Mouse (Mus musculus): ENCODE results near the gene Pcsk2. TPM values are rescaled to one million over a fixed set of nuclear protein-coding genes. Genes with fewer than 3 reads are reported as not detected.
A peak's percentile ranks its signal among the peaks of the same experiment; 100 is the strongest.

Gene Pcsk2
- polyA plus RNA-seq, 1 experiment from 2014 or later, result 30.6 TPM

DNA sequence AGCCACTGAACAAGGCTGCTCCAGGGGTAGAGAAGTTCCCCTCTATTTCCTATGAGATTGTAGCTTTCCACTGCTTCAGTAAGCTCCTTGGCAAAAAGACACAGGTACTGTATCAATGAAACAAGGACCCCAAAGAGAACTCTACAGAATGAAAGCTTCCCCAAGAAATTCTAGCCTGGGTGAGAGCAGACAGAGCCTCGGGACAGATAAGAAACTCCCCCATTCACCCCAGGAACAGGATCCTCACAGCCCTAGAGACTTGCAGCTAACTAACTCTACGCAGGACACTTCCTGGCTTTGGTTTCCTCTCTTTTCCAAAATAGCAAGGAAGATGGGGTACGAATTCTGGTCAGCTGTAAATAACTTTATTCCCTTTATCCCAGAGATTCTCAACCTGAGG, 301.3 kb downstream of the Pcsk2 start:
- Histone ChIP-seq H3K9ac (no peak overlapping the region), H3K36me3 (replicated peaks) (no peaks in the 10 kb centered on the region), H3K4me1 (0 out of 2 replicates have a peak, but pooled peaks cover 3% of the 10 kb centered on the region), H3K4me2 (no peak overlapping the region), H3K27ac (no peak overlapping the region), H3K9me3 (no peaks in the 10 kb centered on the region), H3K27me3 (replicated peaks) (no peaks in the 10 kb centered on the region), H3K4me3 (no peak overlapping the region)
- ATAC-seq (replicated peaks), result no peak
- 80% methylated on average over 3 of the region's 3 CpGs for WGBS

DNA sequence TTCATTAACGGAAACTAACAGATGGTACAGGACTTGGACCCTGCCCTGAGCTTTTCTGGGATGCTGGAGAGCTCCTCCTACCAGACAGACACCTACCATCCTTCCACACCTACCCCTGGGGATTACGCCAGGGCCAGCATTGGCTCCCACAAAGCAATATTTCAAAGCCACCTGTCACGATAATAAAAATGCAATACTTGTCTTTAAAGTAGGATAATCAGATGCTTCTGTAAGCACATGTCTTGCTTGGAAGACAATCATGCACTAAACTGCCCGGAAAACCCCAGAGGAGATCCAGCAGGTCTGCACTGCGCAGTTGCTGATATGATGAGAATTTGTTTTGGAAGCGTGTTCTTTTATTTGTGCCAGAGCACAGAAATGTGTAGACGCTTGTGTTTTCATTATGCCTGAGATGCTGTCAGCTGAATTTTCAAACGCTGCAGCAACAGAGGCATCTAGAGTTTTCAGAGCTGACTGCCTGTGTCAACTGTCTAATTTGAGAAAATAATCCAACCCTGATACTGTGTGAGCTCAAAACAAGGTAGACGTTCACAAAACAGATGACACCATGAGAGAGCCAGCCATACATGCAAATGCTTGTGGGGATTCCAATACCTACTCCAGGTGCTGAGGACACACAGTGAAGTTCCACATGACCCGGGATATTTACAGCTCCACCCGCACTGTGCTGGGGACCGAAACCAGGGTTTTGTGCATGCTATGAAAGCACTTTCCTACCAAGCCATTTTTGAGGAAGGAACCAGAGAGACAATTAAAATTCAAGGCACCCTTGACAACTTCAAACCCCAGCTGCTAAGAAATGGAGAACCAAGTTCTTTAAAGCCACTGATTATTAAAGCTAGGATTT, 305.6 kb downstream of the Pcsk2 start:
- Histone ChIP-seq H3K27ac (peak overlapping the region; percentile 15; the same call in 1 of the 2 replicates), H3K9ac (no peak overlapping the region), H3K9me3 (no peaks in the 10 kb centered on the region), H3K4me2 (no peak overlapping the region), H3K4me3 (no peak overlapping the region), H3K27me3 (replicated peaks) (no peaks in the 10 kb centered on the region), H3K36me3 (replicated peaks) (no peaks in the 10 kb centered on the region), H3K4me1 (0 out of 2 replicates have a peak, but pooled peaks cover 4% of the 10 kb centered on the region)
- 65% methylated on average over 12 of the region's 12 CpGs for WGBS
- peak; percentile 68; the same call in 1 of the 2 replicates for ATAC-seq (replicated peaks)

DNA sequence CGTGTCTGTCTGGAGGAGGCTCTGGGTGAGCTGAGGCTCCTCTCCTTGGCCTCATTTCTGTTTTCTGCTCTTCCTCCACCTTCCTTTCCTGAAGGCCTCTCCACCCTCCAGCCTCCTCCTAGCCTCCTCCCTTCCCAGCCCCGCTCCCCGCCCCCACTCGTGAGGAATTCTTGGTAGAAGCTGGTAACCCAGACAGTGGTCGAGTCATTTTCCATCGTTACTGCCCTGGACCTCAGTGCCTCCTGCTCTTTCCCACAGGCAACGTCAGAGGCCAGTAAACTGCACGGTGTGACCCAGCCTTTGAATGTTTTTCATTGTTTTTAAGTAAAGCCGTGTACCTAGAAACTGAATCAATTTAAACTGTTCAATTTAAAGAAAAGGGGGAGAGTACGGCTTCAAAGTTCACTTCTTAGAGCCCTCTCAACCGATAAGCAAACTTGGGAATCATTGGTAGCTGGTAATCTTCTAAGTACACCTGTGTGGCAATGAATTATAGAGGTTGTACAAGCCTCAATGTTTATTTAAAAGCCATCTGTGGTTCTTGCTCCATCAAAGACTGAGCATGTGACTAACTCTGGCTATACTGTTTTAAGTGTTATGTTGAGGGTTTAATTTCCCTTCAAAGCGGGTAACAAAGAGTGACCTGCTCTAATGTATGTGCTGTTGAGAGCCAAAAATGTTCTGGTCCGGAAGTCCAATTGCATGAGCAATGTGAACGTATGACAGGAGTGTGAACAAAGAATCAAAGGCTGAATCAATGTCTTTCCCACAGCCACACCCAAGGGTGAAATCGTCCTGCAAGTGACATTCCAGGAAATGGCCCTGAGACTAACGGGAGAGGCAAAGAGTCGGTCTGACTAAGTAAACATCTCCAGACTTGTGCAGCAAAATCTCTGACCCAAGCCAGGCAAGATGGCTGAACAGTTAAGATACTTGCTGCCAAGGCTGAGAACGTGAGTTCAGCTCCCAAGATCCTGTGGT, 306.6 kb downstream of the Pcsk2 start:
- 66% methylated on average over 18 of the region's 18 CpGs for WGBS
- H3K4me2 ChIP-seq, result no peak overlapping the region

DNA sequence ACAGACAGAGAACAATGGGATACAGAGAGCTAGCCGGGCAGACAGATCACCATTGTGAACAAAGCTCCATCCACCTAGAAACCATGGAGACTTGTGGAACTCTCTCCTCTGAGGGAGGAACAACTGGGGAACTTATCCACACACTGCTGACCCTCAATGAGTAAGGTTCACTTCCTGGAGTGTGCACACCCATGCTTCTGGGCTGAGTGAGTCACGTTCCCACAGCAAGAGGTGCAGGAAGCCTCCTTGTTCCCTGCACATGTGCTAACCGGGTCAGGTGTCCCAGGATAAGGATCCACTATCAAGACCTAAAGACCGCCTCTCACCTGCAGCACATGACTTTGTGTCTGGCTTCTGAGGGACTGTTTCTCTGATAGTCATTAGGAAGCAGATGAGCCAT, 307.5 kb downstream of the Pcsk2 start:
- H3K4me2 ChIP-seq, result no peak overlapping the region
- no peak overlapping the region for H3K9ac ChIP-seq
- no peak for ATAC-seq (replicated peaks)
- H3K27me3 ChIP-seq (replicated peaks), result no peaks in the 10 kb centered on the region
- no peak overlapping the region for H3K4me3 ChIP-seq
- 0 out of 2 replicates have a peak, but pooled peaks cover 4% of the 10 kb centered on the region for H3K4me1 ChIP-seq
- 79% methylated on average over 4 of the region's 4 CpGs for WGBS
- no peak overlapping the region for H3K27ac ChIP-seq
- no peaks in the 10 kb centered on the region for H3K9me3 ChIP-seq
- no peaks in the 10 kb centered on the region for H3K36me3 ChIP-seq (replicated peaks)

More for the DNA sequence above, 306.6 kb downstream of the Pcsk2 start:
- Histone ChIP-seq H3K4me3 (no peak overlapping the region), H3K27ac (no peak overlapping the region), H3K9ac (no peak overlapping the region), H3K9me3 (no peaks in the 10 kb centered on the region), H3K4me1 (0 out of 2 replicates have a peak, but pooled peaks cover 4% of the 10 kb centered on the region), H3K27me3 (replicated peaks) (no peaks in the 10 kb centered on the region), H3K36me3 (replicated peaks) (no peaks in the 10 kb centered on the region)
- ATAC-seq (replicated peaks), result no peak

DNA sequence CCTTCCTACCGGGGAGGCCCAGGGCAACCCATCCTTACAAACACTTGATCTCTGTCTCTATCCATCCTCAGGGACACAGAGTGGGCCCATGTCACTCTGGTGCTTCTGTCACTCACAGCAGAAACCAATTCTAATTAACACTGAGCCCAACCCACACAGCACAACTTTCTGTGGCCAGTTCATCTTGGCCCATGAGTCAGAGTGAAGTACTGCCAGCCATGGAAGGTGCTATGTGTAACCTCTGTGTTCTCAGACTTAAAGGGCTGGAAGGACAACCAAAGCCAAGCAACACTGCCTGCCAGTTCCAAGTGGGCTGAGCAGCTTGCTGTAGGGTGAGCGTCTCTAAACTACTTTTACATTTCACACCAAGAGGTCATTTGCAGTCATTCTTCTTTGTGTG, 313.2 kb downstream of the Pcsk2 start:
- Histone ChIP-seq H3K36me3 (replicated peaks) (no peaks in the 10 kb centered on the region), H3K4me3 (no peak overlapping the region), H3K27ac (no peak overlapping the region), H3K9me3 (no peaks in the 10 kb centered on the region), H3K4me1 (peaks cover 14% of the 10 kb centered on the region), H3K4me2 (no peak overlapping the region), H3K27me3 (replicated peaks) (0 out of 2 replicates have a peak, but pooled peaks cover 3% of the 10 kb centered on the region), H3K9ac (no peak overlapping the region)
- ATAC-seq (replicated peaks), result no peak
- WGBS, result 80% methylated on average over 2 of the region's 2 CpGs

DNA sequence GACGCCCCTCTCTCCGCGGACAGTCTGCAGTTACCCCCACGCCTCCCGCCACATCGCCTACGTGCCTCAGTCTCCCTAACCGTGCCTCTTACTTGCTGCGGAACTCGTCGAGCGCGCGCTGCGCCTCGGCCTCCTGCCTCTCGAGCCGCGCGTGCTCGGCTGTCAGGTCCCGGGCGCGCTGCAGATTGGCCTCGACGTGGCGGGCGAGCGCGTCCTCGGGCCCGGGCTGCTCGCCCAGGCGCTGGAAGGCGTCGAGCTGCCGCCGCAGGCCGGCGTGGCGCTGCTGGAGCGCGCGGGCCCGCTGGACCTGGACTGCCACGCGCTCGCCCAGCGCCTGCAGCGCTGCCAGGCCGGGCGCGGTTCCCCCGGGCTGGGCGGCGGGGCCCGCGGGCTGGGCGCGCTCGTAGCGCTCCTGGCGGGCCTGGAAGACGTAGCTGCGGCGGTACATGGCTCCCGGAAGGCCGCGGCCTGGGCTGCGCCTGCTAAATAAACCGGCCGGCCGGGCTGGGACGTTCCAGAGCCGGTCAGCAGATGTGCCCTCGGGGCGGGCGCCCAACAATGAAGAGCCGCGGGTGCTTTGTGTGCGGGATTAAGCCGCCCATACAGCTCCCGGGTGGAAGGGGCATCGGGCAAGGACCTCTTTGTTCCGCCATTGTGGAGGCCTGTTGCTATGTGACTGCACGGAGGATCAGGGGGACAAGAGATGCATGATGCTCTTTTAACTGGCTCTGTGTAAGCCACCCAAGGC, 316.7 kb downstream of the Pcsk2 start, which contains the start of gene Bfsp1:
Gene Bfsp1 (minus strand): TSS at position 690 of the 748 bp plus-strand sequence.
- H3K4me2 ChIP-seq, result peak within 1 kb of the TSS; percentile 79
- ATAC-seq (replicated peaks), result peak; percentile 89
- H3K9ac ChIP-seq, result peak within 1 kb of the TSS; percentile 57
- no peaks in the 10 kb centered on the region for H3K9me3 ChIP-seq
- 0 out of 2 replicates have a peak, but pooled peaks cover 3% of the 10 kb centered on the region for H3K27me3 ChIP-seq (replicated peaks)
- H3K4me3 ChIP-seq, result peak within 1 kb of the TSS; percentile 48
- peak within 1 kb of the TSS; percentile 66 for H3K27ac ChIP-seq
- 1% methylated on average over 86 of the region's 86 CpGs for WGBS
- H3K4me1 ChIP-seq, result peaks cover 14% of the 10 kb centered on the region
- H3K36me3 ChIP-seq (replicated peaks), result no peaks in the 10 kb centered on the region

DNA sequence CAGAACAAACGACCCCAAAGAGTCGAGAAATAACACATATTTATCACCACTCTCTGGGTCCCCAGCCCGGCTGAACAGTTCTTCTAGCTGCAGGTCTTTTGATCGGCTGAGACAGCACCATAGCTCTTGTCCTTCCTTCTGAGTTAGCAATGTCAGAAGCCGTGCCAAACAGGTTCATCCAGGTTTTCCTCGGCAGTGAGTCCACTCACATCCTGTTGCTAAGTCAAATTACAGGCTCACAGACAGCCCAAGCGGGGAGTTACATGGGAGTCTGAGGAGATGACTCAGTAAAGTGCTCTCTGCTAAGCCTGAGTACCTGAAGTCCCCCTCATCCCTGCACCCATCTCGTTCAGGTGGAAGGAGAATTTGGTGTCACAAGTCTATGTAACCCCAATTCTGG, 318.6 kb downstream of the Pcsk2 start:
- Histone ChIP-seq H3K9ac (no peak overlapping the region), H3K4me3 (no peak overlapping the region), H3K4me2 (no peak overlapping the region), H3K36me3 (replicated peaks) (no peaks in the 10 kb centered on the region), H3K4me1 (peaks cover 14% of the 10 kb centered on the region), H3K27me3 (replicated peaks) (0 out of 2 replicates have a peak, but pooled peaks cover 3% of the 10 kb centered on the region), H3K9me3 (no peaks in the 10 kb centered on the region), H3K27ac (no peak overlapping the region)
- no peak for ATAC-seq (replicated peaks)
- WGBS, result 78% methylated on average over 8 of the region's 8 CpGs
